Mouse (Mus musculus): ENCODE results near the gene Tmem33.

Tmem33 gene

DNA sequence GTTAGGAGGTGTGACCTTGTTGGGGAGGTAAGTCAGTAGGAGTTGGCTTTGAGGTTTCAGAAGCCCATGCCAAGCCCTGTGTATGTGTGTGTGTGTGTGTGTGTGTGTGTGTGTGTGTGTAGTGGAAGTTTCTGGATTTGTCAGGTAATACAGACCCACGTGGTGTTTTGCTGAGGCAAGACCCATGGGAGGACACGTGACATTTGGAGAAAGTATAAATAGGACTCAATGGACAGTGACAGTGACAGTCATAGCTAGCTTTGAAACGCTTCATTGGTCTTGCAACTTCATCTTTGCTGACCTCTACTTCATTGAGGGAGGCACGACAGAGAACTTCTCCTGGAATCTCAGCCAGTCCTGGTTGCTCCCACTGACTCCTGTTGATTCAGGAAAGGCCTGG is 8.1 kb upstream of the Tmem33 start:
- in situ Hi-C loops (cut with MboI, MseI): no loop called here

DNA sequence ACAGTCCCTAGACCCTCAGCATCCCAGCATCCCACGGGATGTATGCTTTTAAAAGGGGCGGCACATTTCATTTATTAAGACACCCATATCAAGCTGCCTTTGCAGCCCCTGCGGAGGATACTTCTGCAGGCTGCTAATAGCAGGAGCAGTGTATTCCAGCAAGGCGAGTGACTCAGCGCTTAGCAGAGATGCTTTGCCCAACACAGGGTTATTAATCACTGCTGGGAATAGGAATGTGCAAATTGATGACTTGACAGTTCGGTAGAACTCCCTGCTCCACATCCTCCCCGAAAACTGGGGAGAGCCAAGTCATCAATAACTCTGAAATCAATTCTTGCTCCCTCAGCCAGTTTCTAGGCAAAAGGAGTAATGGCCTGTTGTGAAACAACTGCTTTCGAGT is 4.7 kb upstream of the Tmem33 start:
- in situ Hi-C loops (cut with MboI, MseI): no loop called here

DNA sequence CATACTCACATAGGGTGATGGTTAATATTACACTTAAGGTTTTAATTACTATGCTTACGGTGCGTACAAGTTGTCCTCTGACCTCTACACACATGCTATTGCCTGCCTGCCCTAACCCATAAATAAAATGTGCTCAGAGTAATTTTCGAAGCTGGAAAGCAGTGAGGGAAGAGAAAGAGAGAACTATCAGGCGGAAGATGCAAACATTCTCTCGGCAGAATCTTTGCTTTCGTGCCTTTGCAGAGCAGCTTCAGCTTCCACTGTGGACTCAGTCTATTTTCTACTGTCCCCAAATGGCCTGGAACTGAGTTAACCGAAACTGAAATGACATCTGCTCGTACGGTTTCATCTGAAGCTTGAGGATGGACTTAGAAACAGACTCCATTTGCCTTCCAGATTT is 1.9 kb upstream of the Tmem33 start:
- in situ Hi-C loops (cut with MboI, MseI): no loop called here

DNA sequence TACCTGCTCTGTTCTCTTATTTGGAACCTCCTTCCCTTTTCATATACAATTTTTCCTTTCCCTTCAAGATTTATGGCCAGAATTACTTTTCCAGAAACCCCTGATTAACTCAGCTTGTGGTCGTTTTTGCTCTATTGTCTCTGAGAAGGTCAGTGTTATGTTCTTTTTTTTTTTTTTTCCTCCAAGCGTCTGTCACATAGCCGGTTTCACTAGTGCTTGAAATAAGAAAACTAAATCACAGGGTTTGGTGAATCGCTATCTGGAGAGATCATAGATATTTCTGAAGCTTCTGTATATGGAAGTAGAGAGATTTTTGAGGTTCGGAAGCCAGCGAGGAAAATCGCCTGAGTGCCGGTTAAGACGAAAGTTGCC is 220 bp upstream of the Tmem33 start:
- in situ Hi-C loops (cut with MboI, MseI): no loop called here

DNA sequence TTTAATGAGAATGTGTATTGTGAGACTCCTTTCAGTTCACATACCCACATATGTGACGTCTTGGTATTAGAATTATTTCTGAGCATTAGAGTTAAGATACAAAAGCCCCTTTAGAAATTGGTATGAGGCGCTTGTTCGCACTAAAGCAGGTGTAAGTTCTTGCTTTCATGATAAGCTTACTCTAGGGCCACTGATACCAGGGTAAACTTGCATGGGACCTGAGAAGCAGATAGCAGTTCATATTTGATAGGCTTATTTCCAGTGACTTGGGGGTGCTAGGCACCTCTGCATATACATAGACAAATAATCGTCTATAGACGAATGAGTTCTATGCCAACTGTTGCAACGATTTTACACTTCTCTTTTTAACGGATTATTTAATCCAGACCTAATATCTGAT is 2.6 kb downstream of the Tmem33 start:
- in situ Hi-C loops (cut with MboI, MseI): no loop called here

DNA sequence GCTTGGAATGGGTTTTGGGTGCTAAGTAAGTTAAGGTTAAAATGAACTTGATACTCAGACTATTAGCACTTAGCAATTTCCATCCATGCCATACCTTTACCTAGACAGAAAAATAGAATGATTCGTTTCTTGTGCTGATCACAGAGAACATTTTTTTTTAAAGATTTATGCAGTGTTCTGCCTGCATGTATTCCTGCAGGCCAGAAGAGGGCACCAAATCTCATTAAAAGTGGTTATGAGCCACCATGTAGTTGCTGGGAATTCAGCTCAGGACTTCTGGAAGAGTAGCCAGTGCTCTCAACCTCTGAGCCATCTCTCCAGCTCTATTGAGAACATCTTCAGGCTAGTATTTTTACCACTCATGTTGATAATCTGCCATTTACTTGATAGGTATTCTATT is 5.7 kb downstream of the Tmem33 start:
- in situ Hi-C loops (cut with MboI, MseI): no loop called here

DNA sequence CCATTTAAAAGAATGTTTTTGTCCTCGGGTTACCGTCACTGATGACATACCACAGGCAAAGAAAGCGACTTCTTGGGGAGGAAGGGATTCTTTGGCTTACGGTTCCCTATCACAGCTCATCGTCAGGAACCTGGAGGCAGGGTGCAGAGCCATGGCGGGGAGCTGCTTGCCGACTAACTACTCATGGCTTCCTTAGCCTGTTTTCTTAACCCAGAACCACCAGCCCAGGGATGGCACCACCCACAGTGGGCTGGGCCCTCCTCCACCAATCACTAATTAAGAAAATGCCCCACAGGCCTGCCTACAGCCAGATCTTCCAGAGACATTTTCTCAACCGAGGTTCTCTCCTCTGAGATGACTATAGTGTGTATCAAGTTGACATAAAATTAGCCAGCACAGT is 8.9 kb downstream of the Tmem33 start:
- in situ Hi-C loops (cut with MboI, MseI): no loop called here

DNA sequence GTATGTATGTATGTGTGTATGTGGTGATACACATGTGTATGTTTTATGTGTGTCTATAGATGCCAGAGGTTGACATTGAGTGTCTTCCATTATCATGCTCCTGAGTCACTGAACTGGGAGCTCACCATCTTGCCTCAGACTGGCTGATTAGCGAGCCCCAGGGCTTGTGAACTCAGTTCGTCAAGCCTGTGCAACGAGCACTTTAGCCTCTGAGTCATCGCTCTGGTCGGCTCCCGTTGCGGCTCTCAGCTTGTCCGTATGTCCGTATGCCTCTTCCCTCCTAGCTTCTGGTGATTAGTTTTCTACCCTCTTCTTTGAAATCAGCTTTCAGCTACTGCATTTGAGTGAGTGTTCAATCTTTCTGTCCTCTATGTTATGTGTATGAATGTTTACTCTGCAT is 19.0 kb downstream of the Tmem33 start:
- in situ Hi-C loops (cut with MboI, MseI): no loop called here

DNA sequence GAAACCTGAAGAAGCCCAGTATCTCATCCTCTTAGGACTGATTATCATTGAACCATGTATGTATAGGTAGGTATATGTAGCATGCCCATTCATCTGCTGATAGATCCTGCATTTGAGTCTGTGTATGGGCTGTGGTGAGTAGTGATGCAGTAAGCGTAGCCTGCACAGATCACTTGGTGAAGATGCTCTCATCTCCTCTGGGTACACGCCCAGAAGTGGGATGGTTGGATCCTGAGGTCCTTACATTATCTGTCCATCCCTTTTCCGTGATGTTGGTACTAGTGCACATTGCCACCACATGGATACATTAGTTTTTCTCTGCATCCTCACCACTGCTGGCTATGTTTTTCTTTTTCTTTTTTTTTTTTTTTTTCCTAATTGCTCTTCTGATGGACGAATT is 19.5 kb downstream of the Tmem33 start:
- in situ Hi-C loops (cut with MboI, MseI): no loop called here

DNA sequence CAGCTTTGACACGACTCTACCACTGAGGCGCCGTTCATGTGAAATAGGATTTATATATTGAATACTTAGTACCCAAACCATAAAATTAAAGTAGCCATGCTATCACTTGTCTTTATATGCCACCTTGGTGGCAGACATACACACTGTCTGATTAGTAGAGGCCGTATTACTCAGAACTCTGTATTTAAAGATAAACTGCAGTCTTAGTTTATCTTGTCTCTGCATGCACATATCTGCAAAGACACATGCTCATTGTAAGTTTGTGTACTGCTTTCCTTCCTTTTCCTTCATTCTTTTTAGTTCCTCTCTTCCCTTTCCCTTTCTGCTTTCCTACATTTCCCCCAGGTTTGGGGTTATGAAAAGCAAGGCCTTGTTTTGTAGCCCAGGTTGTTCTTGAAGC is 20.0 kb downstream of the Tmem33 start:
- in situ Hi-C loops (cut with MboI, MseI): no loop called here

DNA sequence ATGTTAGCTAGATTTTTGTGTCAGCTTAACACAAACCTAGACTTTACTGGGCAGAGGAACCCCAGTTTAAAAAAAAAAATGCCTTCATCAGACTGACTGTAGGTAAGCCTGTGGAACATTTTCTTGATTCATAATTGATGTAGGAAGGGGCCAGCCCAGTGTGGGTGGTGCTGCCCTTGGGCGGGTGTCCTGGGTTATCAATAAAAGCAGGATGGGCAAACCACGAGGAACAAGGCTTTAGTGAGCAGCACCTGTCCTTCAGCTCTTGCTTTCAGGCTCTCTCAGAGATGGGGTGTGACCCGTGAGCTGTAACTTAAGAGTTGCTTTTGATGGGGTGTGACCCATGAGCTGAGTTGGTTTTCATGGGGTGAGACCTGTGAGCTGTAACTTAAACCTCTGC is 34.7 kb downstream of the Tmem33 start:
- in situ Hi-C loops (cut with MboI, MseI): no loop called here

DNA sequence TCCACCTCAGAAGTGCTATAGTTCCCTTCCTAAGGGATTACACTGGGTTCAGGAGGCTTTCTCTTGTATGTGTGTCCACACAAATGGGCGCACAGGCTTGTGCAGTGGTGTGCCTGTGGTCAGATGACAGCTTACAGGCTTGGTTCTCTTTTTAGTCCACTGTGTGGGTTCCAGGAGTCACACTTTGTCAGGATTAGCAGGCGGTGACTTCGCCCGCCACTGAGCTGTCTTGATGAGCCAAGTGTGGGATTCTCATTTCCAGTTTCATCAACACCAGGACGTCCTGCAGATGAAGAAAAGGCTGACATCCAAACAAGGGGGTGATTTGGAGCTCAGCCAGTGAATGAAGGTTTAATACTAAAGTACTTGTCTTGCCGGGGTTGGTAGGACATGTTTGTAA is 35.3 kb downstream of the Tmem33 start:
- in situ Hi-C loops (cut with MboI, MseI): no loop called here

DNA sequence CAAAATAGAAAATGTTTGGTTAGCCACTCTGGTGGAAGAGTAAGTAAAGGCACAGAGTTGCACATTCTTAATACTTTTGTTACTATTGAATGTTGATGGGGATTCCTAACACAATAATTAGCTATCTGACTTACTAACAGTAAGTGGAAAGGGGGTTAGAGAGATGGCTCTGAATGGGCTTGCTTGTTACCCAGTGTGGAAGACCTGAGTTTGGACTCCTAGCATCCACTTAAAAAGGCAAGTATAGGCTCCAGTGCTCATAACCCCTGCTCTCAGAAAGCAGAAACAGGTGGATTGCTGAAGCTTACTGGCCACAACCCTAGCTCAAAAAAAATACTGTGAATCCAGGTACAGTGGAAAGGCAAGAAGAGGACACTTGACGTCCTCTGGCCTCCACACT is 35.8 kb downstream of the Tmem33 start:
- in situ Hi-C loops (cut with MboI, MseI): no loop called here

DNA sequence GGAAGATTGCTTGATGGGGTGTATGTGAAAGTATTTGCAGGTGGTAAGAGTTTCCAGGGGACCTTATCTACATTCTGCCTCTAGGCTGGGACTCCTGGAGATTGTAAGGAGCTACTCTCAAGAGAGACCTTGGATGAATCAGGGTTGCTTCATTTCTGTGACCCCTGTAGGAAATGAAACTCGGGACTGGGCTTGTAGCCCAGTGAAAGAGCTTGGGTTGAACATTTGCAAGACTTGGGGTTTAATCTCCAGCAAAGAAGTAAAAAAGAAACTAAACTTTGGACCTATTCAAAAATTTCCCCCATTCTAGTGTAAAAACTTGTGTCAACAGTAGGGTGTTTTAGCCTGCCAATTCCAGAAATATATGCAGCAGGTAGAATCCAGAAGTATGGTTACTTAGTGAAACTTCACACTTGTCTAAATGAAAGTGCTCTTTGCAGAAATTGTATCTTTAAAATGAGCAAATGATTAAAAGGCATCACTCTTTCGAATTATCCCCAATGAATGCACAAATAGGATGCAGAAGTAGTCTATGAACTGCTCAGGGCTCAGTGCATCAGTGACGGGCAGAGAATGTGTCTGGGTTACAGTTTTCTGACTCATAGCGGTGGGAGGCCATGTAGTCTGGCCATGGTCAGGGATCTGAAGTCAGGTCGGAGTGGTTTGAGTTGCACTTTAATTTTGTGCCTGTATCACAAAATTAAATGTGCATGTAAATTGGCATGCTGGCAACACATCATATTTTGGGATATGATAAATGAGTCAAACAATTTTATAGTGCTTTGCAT is 36.9 kb downstream of the Tmem33 start:
- in situ Hi-C loops (cut with MboI, MseI): no loop called here

DNA sequence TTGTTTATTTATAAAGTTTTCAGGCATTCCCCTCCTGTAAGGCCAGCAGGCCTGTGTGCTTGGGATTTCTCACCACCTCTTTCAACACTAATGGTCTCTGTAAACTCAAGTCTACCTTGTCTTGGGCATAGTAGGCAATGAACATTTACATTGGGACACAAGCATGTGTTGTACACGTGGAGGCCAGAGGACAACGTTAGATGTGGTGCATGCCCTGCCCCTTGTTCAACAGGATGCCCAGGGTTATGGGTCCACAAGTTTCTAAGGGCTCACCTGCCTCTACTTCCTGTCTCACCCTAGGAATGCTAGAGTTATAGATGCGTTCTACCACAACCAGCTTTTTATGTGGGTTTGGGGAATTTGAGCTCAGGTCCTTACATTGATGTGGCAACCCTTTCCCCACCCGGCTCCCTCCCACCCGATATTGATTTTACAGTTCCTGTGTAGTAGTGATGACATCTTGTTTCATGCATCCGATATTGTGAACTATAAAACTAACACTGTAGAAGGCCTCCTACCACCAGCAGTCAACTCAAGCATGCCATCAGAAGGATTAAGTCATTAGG is 39.6 kb downstream of the Tmem33 start:
- in situ Hi-C loops (cut with MboI, MseI): no loop called here

DNA sequence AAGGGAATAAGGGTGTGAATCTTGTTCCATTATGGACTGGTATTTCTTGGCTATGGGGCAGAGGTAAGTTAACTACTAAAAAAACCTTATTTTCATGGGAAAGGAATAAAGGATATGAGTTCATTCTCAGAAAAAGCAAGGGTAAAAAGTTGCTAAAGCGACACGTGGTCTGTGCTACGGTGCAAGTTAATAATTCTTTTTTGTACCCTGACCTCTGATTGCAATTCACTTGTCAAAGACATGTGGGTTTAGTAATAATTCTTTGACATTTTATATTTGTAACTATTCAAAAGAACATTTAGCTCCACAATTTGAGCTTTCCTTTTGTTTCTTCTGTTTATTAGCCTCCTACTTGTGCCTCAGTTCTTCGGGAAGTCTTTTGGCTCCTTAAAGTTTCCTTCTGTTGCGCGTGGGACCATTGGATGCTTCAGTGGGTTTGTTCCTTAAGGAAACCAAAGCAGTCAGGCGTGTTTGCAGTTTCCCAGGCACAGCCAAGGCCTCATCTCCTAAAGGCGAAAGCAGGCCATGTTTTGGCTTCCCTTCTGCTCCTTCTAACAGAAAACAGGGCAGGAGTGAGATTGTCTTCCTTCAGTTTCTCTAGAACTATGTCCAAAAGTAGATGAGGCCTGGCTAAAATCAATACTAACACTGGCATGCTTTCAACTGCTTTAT is 40.7 kb downstream of the Tmem33 start:
- in situ Hi-C loops (cut with MboI, MseI): no loop called here

DNA sequence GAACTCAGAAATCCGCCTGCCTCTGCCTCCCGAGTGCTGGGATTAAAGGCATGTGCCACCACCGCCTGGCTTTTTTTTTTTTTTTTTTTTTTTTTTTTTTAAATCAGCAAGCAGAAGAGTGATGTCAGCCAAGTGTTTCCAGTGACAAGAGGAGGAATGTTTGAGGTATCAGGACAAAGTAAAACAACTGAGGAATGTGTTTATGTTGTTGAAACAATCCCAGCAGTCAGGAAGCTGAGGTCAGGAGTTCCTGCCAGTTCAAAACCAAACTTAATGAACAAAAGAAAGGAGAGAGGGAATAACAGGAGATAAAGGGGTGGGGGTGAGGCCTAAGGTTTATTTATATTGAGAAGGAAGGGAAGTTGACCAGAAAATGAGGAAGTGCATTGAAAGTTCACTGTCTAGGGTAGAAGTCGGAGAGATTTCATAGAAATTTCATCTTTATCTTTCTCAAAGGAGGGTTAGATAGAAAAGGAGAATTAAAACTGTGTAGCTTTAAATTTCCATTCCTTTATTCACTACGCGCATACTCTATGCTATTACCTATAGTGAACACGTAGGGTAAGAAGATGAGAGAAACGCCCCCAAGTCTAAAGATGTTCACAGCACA is 41.5 kb downstream of the Tmem33 start:
- in situ Hi-C loops (cut with MboI, MseI): no loop called here

DNA sequence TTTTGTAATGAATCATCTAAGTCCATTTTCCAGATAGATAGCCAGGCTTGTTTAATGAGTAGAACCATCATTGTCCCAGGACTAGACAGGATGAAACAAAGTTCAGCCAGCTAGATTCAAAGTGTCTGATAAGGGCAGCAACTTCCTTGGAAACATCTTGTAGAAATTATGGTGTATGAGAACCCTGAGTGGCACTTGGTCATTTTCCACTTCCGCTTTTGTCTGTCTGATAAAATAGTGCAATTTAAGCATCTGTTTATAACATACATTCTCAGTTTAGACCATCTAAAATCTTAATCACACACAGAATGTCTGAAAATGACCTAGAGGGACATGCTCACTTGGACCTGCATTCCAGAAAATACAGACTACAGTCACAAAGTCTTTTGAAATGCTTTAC is 43.5 kb downstream of the Tmem33 start:
- in situ Hi-C loops (cut with MboI, MseI): no loop called here

DNA sequence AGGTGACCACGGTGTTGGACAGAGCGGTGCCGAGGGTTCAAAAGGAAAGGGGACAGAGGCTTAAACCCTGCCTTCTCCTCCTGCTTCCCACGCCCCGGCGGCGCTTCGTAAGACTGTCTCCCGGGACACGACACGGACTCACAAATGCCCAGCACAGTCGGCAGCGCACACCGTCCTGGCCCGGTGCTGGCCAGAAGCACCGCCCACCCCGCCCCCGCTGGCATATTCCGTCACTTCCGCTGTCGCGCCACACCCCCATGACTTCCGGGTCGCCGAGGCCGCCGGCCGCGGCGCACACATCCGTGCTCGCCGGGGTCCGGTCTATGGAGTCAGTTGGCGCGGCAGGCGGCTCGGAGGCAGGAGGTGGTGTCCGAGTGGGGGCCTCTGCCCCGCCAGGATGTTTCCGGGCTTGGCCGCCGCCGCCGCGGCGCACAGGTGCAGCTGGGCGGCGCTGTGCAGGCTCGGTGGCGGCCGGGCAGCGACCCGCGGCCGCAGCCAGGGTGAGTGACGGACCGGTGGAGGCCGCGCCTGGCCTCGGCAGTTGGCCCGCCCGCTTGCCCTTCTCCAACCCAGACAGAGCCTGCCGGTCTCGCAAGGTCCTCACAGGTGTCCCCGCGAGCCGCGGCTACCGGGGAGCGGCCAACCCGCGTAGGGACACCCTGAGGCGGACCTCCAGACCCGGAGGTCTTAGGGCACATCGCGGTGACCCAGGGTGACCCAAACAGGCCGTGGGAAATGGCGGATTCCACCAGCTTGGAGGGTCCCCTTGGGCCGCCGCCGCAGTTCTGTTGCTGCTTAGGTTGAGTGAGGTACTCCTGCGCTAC is 46.5 kb downstream of the Tmem33 start, which contains the start of gene Slc30a9:
Slc30a9 (plus strand) TSS at position 258 of the 824 bp plus-strand sequence.
- in situ Hi-C loops (cut with MboI, MseI): no loop called here

DNA sequence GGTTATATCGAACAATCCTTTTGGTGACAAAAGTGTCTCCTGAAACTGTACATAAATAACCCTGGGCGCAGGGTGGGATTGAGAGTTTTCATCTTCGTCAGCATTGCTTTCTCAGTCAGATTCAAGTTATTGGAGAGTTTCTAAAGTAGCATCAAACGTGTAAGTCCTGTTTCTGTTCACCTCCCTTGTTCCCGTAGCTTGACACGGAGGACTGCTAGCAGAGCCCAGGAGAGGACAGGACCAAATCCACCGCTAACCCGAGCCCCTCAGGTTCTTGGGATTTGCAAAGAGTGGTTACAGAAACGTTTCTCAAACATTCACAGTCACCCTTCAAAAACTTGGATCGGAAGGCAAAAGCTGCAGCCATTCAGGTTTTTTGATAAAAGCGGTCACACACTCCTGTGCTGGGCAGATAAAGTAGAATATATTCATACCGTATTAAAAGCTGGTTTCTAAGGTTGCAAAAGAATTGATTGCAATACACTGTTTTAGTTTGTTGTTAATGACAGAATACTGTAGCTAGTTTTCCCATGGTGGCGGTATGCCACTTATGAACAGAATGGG is 47.4 kb downstream of the Tmem33 start:
- in situ Hi-C loops (cut with MboI, MseI): no loop called here

DNA sequence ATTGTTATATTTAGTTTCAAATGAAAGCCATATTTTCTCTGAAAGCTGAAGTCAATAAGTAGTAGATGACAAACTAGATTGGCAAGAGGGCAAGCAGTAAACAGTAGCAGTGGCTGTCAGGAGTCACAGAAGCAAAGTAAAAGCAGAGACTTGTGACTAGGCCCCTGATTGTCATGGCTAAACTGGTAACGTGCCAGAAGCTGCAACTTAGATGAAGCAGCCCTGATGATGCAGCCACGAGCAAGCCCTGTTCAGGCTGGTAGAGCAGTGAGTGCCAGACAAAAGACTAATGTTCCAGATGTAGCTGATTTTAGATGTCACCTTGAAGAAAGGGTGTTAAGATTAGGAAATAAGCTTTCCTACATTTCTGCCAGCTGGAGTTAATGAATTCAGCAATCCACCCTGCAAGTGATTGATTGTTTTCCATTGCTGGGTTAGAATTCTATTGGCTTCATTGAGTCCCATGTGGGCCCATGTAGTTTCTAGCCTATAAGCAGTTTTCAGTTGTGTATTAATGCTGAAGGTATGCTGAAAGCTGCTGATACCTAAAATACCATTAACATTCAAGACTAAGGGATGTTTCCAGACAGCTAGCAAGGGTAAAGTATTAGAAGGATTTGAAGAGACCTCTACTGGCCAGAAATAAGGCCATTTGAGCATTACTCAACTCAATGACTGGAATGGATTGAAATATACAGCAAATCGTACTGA is 51.6 kb downstream of the Tmem33 start:
- in situ Hi-C loops (cut with MboI, MseI): loop anchor here (5.0 kb wide), 1 partner anchor 100 kb away; no protein-coding TSS in a partner anchor

All from regulatory T cell (primary cell).